Mouse (Mus musculus): ENCODE data around the gene Exoc8. TPM values are rescaled to one million over a fixed set of nuclear protein-coding genes. Genes with fewer than 3 reads are reported as not detected.

Gene Exoc8
- total RNA-seq, 1 experiment = 16.8 TPM

DNA sequence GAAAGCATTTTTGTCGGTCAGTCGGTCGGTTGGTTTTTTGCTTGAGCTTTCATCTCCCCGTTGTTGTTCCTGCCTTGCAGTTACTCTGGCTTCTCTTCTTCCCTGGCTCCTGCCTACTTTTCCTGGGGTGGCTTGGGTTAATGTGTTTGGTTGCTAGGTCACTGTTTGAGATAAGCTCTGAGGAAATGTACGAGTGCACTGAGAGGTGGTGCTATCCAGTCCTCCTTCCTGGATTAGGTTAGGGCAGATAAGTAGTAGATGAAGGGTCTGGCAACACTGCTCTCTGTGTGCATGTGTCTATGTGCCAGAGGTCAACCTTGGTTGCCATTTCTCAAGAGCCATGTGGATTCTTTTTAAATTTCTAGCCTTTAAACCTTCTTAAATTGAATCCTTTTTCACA is 24.8 kb downstream of the Exoc8 start:
- H3K9me3 ChIP-seq (ENCODE audit: control insufficient read depth, insufficient read depth, low read depth, low read length) = no peaks in the 10 kb centered on the region
- DNase-seq (ENCODE audit: low read depth, low spot score) = no peak
- H3K36me3 ChIP-seq (ENCODE audit: control insufficient read depth, insufficient read depth, low read length, poor library complexity, severe bottlenecking) = peaks cover 43% of the 10 kb centered on the region
- no peak for TF ChIP-seq HCFC1 (IDR thresholded peaks at IDR 0.05; ENCODE audit: borderline replicate concordance, insufficient read depth, low read length)
- no peak for TF ChIP-seq CHD2 (IDR thresholded peaks at IDR 0.05; ENCODE audit: low read depth, low read length)
- no peak for TF ChIP-seq ZC3H11A (IDR thresholded peaks at IDR 0.05; ENCODE audit: borderline replicate concordance, low read depth, low read length)
- TF ChIP-seq MAFK (IDR thresholded peaks at IDR 0.05; ENCODE audit: insufficient read depth, low read depth, low read length) = no peak
- no peak for TF ChIP-seq ZNF384 (IDR thresholded peaks at IDR 0.05; ENCODE audit: low read depth, low read length)
- in situ Hi-C loops (cut with MboI; ENCODE audit: low sequenced_read_pairs in 2 of 2, unreplicated experiment in 2 of 2) = no loop called here
- H3K9ac ChIP-seq (ENCODE audit: insufficient read depth, low read depth, low read length, poor library complexity, severe bottlenecking) = no peak overlapping the region
- no peak overlapping the region for H3K4me3 ChIP-seq (ENCODE audit: insufficient read depth in 1 of 2, low read depth in 1 of 2, low read length in 2 of 2, poor library complexity in 1 of 2, severe bottlenecking in 1 of 2)
- peaks cover 3 to 7% of the 10 kb centered on the region in 2 experiments; a peak in 2 of 4 replicates for H3K4me1 ChIP-seq (ENCODE audit: control insufficient read depth in 2 of 2, insufficient read depth in 2 of 2, low read length in 2 of 2, poor library complexity in 1 of 2)
- no peak overlapping the region for H3K27ac ChIP-seq (ENCODE audit: insufficient read depth, low read depth, low read length, poor library complexity, severe bottlenecking)

DNA sequence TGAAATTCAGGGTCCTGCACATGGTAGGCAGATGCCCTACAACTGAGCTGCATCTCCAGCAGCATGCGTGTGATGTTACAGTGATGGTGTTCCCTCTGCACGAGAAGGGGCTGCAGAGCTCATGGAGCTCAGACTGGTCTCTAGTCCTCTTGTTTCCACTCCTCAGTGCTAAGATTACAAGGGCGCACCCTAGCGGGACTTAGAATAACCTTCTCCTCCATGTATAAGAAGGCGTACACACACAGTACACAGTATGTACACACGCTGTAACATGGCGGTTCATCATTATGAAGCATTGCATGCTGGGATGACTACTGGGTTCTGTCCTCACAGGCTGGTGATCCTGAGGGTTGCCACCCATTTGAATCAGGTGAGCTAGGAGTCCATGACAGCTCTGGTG is 25.4 kb downstream of the Exoc8 start:
- Histone ChIP-seq H3K9me3 (ENCODE audit: control insufficient read depth, insufficient read depth, low read depth, low read length) (no peaks in the 10 kb centered on the region), H3K4me3 (ENCODE audit: insufficient read depth in 1 of 2, low read depth in 1 of 2, low read length in 2 of 2, poor library complexity in 1 of 2, severe bottlenecking in 1 of 2) (no peak overlapping the region), H3K4me1 (ENCODE audit: control insufficient read depth in 2 of 2, insufficient read depth in 2 of 2, low read length in 2 of 2, poor library complexity in 1 of 2) (peaks cover 3 to 10% of the 10 kb centered on the region in 2 experiments; a peak in 2 of 4 replicates), H3K27ac (ENCODE audit: insufficient read depth, low read depth, low read length, poor library complexity, severe bottlenecking) (no peak overlapping the region), H3K9ac (ENCODE audit: insufficient read depth, low read depth, low read length, poor library complexity, severe bottlenecking) (no peak overlapping the region), H3K36me3 (ENCODE audit: control insufficient read depth, insufficient read depth, low read length, poor library complexity, severe bottlenecking) (peaks cover 39% of the 10 kb centered on the region)
- in situ Hi-C loops (cut with MboI; ENCODE audit: low sequenced_read_pairs in 2 of 2, unreplicated experiment in 2 of 2) = no loop called here
- TF ChIP-seq MAFK (IDR thresholded peaks at IDR 0.05; ENCODE audit: insufficient read depth, low read depth, low read length) (no peak), ZC3H11A (IDR thresholded peaks at IDR 0.05; ENCODE audit: borderline replicate concordance, low read depth, low read length) (no peak), HCFC1 (IDR thresholded peaks at IDR 0.05; ENCODE audit: borderline replicate concordance, insufficient read depth, low read length) (no peak), CHD2 (IDR thresholded peaks at IDR 0.05; ENCODE audit: low read depth, low read length) (no peak), ZNF384 (IDR thresholded peaks at IDR 0.05; ENCODE audit: low read depth, low read length) (no peak)
- peak; percentile 40 for DNase-seq (ENCODE audit: low read depth, low spot score)

DNA sequence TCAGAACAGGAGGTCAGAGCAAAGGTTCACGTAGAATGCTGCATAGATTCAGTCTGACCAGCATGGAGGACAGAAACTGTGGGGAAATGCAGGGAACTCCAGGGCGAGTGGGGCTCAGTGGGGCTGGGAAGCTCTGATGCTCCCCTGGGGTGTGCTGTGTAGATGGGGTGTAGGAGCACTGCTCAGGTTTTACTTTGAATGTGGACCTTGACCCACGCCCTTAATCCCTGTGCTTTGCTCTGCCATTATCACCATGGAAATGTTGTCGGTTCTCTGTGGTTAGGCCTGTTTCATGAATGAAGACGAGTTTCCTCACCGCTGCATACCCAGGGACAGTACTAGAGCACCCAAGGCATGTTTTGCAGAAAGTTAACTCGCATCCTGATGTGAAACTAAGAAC is 26.0 kb downstream of the Exoc8 start:
- Histone ChIP-seq H3K9me3 (ENCODE audit: control insufficient read depth, insufficient read depth, low read depth, low read length) (no peaks in the 10 kb centered on the region), H3K4me3 (ENCODE audit: insufficient read depth in 1 of 2, low read depth in 1 of 2, low read length in 2 of 2, poor library complexity in 1 of 2, severe bottlenecking in 1 of 2) (no peak overlapping the region), H3K4me1 (ENCODE audit: control insufficient read depth in 2 of 2, insufficient read depth in 2 of 2, low read length in 2 of 2, poor library complexity in 1 of 2) (peaks cover 3 to 10% of the 10 kb centered on the region in 2 experiments; a peak in 2 of 4 replicates), H3K9ac (ENCODE audit: insufficient read depth, low read depth, low read length, poor library complexity, severe bottlenecking) (no peak overlapping the region), H3K36me3 (ENCODE audit: control insufficient read depth, insufficient read depth, low read length, poor library complexity, severe bottlenecking) (peaks cover 33% of the 10 kb centered on the region), H3K27ac (ENCODE audit: insufficient read depth, low read depth, low read length, poor library complexity, severe bottlenecking) (no peak overlapping the region)
- no peak for TF ChIP-seq HCFC1 (IDR thresholded peaks at IDR 0.05; ENCODE audit: borderline replicate concordance, insufficient read depth, low read length)
- no peak for TF ChIP-seq ZC3H11A (IDR thresholded peaks at IDR 0.05; ENCODE audit: borderline replicate concordance, low read depth, low read length)
- no peak for TF ChIP-seq ZNF384 (IDR thresholded peaks at IDR 0.05; ENCODE audit: low read depth, low read length)
- no peak for TF ChIP-seq CHD2 (IDR thresholded peaks at IDR 0.05; ENCODE audit: low read depth, low read length)
- no peak for TF ChIP-seq MAFK (IDR thresholded peaks at IDR 0.05; ENCODE audit: insufficient read depth, low read depth, low read length)
- in situ Hi-C loops (cut with MboI; ENCODE audit: low sequenced_read_pairs in 2 of 2, unreplicated experiment in 2 of 2) = no loop called here
- DNase-seq (ENCODE audit: low read depth, low spot score) = no peak

DNA sequence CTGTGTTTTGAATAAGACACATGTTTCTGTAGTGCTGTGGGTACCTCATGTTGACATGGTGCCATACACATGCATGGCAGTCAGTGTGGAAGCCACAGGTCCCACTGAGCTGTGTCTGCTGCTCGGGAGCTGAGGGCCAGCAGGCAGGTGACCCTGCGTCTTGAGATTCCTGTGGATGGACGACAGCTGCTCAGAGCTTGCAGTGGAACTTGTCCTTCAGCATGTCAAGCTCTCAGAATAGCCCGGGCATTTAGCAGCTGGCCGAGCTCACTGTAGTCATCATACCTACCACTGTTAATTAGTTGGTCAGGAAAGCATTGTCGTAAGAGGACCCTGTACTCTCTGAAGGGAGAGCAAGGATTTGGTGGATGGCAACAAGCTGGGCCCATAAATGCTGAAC is 27.8 kb downstream of the Exoc8 start:
- peaks cover 3 to 10% of the 10 kb centered on the region in 2 experiments; a peak in 2 of 4 replicates for H3K4me1 ChIP-seq (ENCODE audit: control insufficient read depth in 2 of 2, insufficient read depth in 2 of 2, low read length in 2 of 2, poor library complexity in 1 of 2)
- in situ Hi-C loops (cut with MboI; ENCODE audit: low sequenced_read_pairs in 2 of 2, unreplicated experiment in 2 of 2) = no loop called here
- no peak overlapping the region for H3K27ac ChIP-seq (ENCODE audit: insufficient read depth, low read depth, low read length, poor library complexity, severe bottlenecking)

More for the DNA sequence above, 27.8 kb downstream of the Exoc8 start:
- no peak for DNase-seq (ENCODE audit: low read depth, low spot score)
- Histone ChIP-seq H3K9ac (ENCODE audit: insufficient read depth, low read depth, low read length, poor library complexity, severe bottlenecking) (no peak overlapping the region), H3K9me3 (ENCODE audit: control insufficient read depth, insufficient read depth, low read depth, low read length) (no peaks in the 10 kb centered on the region), H3K36me3 (ENCODE audit: control insufficient read depth, insufficient read depth, low read length, poor library complexity, severe bottlenecking) (peaks cover 25% of the 10 kb centered on the region), H3K4me3 (ENCODE audit: insufficient read depth in 1 of 2, low read depth in 1 of 2, low read length in 2 of 2, poor library complexity in 1 of 2, severe bottlenecking in 1 of 2) (no peak overlapping the region)
- TF ChIP-seq ZNF384 (IDR thresholded peaks at IDR 0.05; ENCODE audit: low read depth, low read length) (no peak), CHD2 (IDR thresholded peaks at IDR 0.05; ENCODE audit: low read depth, low read length) (no peak), ZC3H11A (IDR thresholded peaks at IDR 0.05; ENCODE audit: borderline replicate concordance, low read depth, low read length) (no peak), HCFC1 (IDR thresholded peaks at IDR 0.05; ENCODE audit: borderline replicate concordance, insufficient read depth, low read length) (no peak)
